Mouse (Mus musculus) CD4-positive helper T cell, adult 2 months (primary cell): ENCODE measurements around the gene Baz2b.
A peak's percentile ranks its signal among the peaks of the same experiment; 100 is the strongest.

Experiments used
- DNase-seq: peaks from one replicate; pipeline ENCODE4 v3.0.0-alpha.2; 2012; ENCODE audit warnings: low read depth, missing footprints, low spot score

Gene Baz2b

GRCm38 (mm10) chr2:60003038-60003664 lies 206.5 kb downstream of the Baz2b start:
- DNase-seq = no peak

DNA sequence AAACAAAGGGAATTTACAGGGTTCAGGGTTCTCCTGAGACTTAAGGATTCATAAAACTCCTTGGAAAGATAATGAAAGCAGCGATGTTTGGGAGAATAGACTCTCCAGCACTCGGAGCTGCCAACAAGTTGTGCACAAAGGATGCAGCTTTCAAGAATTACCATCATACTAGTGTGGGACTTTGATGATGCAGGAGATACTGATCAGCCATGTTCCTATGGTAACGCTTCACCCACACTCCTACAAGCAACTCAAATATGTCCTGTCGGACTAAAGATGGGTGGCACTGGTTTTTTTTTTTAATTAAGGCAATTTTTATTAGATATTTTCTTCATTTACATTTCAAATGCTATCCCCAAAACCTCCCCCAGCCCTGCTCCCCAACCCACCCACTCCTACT lies 209.4 kb downstream of the Baz2b start:
- peak; percentile 24 for DNase-seq

GRCm38 (mm10) chr2:59997479-59998228 lies 212.0 kb downstream of the Baz2b start:
- DNase-seq = peak; percentile 14

DNA sequence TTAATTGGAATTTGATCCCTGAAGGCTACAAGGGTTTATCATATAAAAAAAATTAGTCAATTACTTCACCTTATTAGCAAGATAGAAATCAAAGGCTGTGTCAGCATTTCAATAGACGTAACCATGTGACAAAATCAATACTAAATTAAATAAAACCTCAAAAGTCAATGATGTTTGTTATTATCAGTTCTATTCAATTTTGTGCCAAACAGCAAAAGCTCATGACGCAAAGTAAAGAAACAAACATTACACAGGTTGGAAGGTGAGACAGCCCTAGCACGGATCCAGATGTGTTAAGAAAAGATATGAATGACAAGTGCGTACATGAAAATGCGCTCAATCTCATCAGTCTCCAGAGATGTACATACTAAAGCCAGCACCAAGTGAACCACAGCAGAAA lies 212.7 kb downstream of the Baz2b start:
- no peak for DNase-seq

DNA sequence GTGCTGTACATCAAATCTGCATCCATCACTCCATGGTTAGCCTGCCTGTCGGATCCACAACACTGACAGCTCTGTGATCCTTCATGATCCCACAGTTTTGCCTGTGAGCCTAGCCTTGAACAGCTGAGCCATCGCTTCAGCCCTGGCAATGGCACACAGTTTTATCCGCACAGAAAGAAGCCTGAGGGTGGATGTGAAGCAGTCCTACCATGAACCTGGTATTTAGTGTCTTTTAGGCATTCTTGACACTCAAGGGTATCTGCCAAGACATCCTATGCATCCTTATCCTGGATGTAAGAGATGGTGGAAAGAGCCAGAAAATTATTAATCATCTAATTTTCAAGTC lies 216.5 kb downstream of the Baz2b start:
- no peak for DNase-seq

- no peak for DNase-seq
Observed at GRCm38 (mm10) chr2:59992488-59993189, 217.0 kb downstream of the Baz2b start.

- no peak for DNase-seq
Observed at GRCm38 (mm10) chr2:59991775-59992174, 217.9 kb downstream of the Baz2b start.

DNA sequence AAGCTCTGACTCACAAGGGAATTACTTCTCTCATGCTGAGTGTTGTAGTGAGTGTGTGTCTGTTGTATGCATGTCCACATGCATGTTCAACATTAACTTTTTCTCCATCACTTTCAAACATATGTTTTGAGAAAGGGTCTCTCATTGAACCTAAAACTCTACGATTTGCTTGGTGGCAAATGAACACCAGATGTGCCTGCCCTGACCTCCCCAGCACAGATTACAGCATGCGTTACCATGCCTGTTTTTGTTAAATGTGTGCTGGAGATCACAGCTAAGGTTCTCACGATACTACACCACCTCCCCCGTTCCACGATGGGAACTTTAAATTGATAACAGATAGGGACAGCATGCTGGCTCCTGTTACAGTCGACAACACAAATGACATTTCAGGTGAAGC lies 222.1 kb downstream of the Baz2b start:
- DNase-seq = no peak

DNA sequence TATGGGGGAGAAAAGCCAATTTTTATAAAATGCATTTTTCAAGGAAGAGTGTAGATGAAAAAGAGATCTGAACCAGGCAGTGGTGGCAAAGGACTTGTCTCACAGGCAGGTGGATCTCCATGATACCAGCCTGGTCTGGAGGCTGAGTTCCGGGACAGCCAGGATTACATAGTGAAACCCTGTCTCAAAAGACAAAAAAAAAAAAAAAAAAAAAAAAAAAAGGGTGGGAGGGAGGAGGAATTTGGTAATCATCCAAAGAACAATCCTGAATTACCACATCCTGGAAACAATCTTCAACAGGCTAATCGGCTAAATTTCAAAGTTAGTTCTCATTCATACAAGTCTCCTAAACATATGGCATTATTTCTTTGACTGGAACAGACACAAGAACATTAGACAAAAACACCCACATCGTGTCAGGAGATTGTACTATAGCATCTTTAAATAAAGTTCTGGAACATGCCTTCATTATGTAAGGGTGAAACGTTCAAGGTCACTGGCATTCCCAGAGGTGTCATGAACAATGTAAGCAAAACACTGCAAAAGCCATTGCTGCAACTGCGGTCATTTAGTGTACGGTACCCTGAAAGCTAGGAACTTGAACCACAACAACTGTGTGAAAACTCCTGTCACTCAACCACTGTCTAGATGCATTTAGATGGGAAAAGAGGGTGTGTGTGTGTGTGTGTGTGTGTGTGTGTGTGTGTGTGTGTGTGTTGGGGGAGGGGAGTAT lies 230.0 kb downstream of the Baz2b start:
- no peak for DNase-seq

DNA sequence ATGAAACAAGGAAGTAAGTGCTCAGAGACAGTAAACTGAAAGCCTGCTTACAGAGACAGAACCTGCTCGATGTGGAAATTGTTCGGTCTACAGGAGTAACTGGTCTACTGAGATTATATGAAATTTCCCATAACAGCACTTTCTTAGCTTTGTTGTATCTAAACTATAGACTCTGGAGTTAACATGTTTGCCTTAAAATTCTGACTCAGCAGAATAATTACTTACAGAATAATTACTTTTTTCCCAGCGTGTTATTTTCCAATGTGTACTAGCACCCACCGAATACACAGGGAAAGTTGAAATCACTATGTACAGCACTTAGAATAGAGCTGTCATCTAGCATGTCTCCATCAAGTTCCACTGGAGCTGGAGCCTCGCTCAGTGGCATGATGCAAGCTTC lies 233.0 kb downstream of the Baz2b start:
- no peak for DNase-seq

DNA sequence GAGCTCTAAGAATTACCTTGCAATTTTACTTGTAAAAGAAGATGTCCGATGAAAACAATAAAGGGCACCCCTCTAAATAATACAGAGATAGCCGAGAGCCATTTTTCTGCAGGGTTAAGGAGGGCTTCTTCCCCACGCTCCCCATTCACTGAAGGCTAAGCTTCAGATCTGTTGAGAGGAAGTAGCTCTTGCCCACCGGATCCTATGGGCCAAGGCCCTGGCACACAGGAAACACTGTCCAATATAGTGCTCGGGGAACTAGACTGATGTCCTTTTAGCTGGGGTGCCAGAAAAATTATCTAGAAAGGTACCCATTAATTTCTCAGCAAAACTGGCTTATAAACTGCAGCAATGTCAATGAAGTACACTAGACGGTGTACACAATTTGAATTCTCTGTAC lies 233.9 kb downstream of the Baz2b start:
- DNase-seq = no peak

GRCm38 (mm10) chr2:59973962-59974361 lies 235.7 kb downstream of the Baz2b start:
- DNase-seq = no peak

GRCm38 (mm10) chr2:59973104-59973641 lies 236.5 kb downstream of the Baz2b start:
- no peak for DNase-seq

DNA sequence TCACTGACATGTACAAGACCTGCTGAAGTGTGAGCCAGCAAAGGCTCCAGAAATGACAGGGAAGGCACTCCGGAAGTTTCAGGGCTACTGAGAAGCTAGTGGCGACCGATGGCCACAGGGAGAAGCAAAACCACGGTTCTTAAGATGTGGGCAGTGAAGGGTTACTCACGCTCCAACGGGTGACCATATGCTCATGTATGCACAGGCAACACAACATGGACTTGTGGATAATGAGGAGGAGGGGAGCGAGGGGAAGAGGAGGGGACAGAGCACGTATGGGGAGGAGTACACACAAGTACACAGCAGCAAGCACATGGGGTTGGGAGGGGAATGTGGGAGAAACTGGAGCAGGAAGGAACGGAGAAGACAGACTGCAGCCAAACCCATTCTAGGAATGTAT lies 239.1 kb downstream of the Baz2b start:
- no peak for DNase-seq

GRCm38 (mm10) chr2:59969099-59969498 lies 240.5 kb downstream of the Baz2b start:
- peak; percentile 32 for DNase-seq

DNA sequence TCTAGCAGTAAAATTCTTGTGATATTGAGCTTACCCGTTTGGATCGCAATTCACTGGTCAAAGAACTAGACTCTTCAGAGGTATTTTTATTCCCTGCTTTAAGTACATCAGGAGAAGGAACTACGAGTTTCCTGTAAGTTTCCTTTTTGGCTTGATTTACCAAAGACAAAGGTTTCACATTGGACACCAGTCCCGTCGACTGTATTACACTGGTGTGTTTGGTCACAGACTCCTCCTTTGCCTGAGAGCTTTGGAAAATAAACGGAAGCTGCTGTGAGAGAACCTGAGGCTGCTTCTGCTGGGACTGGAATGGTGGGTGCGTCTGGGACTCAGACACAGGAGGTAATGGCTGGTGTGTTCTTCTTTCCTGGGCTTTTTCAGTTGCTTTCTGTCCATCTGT lies 241.0 kb downstream of the Baz2b start:
- DNase-seq = no peak

GRCm38 (mm10) chr2:59966454-59966853 lies 243.2 kb downstream of the Baz2b start:
- no peak for DNase-seq

DNA sequence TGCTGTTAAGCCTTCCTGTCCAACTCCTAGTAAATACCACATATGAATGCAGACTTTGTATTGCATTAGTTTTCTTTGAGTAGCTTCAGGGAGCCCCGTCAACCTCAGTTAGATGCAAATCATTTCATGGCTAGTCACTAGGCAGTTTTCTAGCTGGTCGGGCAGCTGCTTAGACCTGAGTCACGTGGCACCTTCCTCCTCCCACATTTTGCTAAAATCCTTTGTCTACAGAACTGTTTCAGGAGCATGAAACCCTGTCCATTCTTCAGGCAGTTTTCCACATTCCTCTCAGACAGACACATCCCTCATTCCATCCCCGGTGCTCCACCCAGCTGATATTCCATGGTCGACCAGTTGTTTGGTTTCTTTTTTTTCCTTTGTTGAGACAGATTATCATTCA lies 246.6 kb downstream of the Baz2b start:
- no peak for DNase-seq

DNA sequence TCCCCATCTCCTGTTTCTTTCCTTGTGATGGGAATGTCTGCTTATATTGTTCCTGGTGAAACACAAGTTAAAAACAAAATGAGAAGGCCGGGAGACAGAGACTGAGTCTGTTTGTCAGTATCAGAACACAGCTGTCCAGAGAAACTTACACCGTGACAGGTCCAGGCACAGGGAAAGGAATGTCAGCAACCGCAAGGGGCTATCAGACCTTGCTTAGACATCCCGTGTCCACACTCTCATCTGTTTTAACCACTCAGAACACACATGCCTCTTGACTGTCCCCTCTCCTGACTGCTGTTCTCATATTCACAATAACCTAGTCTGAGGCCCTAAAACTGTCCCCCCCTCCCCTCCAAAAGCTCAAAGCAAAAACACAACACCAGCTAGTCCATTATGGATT lies 247.1 kb downstream of the Baz2b start:
- DNase-seq = no peak

GRCm38 (mm10) chr2:59960495-59960772 lies 249.2 kb downstream of the Baz2b start:
- no peak for DNase-seq

DNA sequence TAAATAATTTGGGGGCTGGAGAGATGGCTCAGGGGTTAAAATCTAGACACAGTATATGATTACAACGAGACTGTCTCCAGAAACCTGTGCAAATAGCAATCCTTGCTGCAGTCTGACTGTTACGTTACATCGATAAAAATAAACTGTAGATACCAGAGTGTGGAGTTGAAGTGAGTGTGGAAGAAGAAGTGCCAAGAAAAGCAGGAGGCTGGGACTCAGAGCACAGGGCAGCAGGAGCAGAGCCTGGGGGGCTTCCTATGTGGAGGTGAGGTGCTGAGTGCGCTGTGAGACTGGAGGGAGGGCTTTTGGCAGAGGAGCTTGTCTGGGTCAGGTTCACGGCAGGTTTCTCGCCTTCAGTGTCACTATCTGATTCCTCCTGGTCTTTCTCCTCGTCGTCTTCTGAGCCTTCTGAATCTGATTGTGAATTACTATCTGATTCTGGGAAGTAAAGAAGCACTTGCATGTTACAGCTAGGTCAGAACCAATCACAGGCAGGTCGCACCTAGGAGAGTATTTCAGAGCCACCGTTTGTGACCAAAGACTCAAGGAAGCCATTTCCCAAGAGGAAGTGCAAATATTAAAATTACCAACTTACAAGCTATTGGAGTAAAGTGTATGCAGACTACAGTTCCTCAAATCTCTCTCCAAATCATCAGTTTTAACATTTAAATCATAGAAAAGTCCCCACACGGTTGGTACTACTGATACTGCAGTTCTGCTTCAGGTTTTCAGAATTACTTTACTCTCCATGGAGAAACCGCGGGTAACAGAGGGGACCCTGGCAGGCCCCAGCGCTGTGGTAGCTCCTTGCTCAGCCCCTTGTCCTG lies 249.8 kb downstream of the Baz2b start:
- no peak for DNase-seq
